Comparison of ENCODE assay signal across 41 mouse cellular contexts in the genomic region with DNA sequence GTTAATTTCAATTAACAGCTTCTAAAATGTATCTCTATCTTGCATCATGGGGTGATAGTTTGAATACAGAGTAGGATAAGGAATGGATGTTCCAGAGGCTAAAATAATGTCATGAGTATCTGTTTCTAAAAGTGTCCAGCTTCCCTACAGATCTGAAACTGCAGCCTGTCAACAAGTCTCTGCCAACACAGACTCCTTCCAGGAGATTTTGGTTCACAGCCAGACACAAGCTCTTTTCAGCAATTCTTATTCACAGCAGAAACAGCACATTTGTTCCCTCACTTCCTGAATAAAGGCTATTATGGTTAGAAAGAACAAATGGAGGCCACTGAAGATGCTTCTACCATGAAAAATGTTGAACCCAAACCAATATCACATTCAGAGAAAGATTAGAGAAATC. TPM values are rescaled to one million over a fixed set of nuclear protein-coding genes. Genes with fewer than 3 reads are reported as not detected.
DNase-seq lines count a peak whose midpoint lies in the region; ATAC-seq and TF ChIP-seq lines count a peak whose summit lies in the region.
"Had no signal": no experiment of that assay in that cellular context is flagged by ENCODE, and none has a peak within 500 bp of the region (broad histone marks: within the 10 kb centered on the region; RNA-seq: fewer than 3 reads in every experiment).

No protein-coding gene starts in this region.

- H3K4me2 ChIP-seq in midbrain, postnatal 0 days (ENCODE audit: low read depth, low read length, poor library complexity, severe bottlenecking), result no peak overlapping the region
- no peak overlapping the region for H3K4me2 ChIP-seq in midbrain, embryonic 15.5 days
- H3K4me2 ChIP-seq: embryonic facial prominence, embryonic 15.5 days; forebrain, embryonic 12.5 days; heart, embryonic 15.5 days; hindbrain, embryonic 12.5 days; limb, embryonic 12.5 days; liver, embryonic 15.5 days; lung, embryonic 14.5 days had no signal

- TF ChIP-seq CTCF in midbrain, postnatal 0 days (IDR thresholded peaks at IDR 0.05), result no peak
- no peak for TF ChIP-seq CTCF in brain, embryonic 14.5 days (IDR thresholded peaks at IDR 0.05; ENCODE audit: borderline replicate concordance, extremely low read depth, insufficient read depth, insufficient read length)

- H3K4me3 ChIP-seq in midbrain, postnatal 0 days (ENCODE audit: low read depth, low read length), result no peak overlapping the region
- H3K4me3 ChIP-seq in midbrain, embryonic 15.5 days, result no peak overlapping the region
- H3K4me3 ChIP-seq: embryonic facial prominence, embryonic 10.5 days; embryonic facial prominence, embryonic 15.5 days; forebrain, embryonic 12.5 days; heart, embryonic 10.5 days; heart, embryonic 15.5 days; hindbrain, embryonic 12.5 days; limb, embryonic 12.5 days; liver, embryonic 15.5 days had no signal

- no peak overlapping the region for H3K27ac ChIP-seq in midbrain, postnatal 0 days (ENCODE audit: low read depth, low read length)
- no peak overlapping the region for H3K27ac ChIP-seq in midbrain, embryonic 15.5 days
- H3K27ac ChIP-seq: embryonic facial prominence, embryonic 10.5 days; embryonic facial prominence, embryonic 15.5 days; forebrain, embryonic 12.5 days; heart, embryonic 10.5 days; heart, embryonic 15.5 days; hindbrain, embryonic 12.5 days; limb, embryonic 12.5 days; liver, embryonic 15.5 days; stomach, postnatal 0 days had no signal

- no peaks in the 10 kb centered on the region for H3K36me3 ChIP-seq in midbrain, postnatal 0 days (ENCODE audit: insufficient read depth, low read length)
- H3K36me3 ChIP-seq in midbrain, embryonic 15.5 days (replicated peaks), result no peaks in the 10 kb centered on the region
- H3K36me3 ChIP-seq: embryonic facial prominence, embryonic 10.5 days; embryonic facial prominence, embryonic 15.5 days; forebrain, embryonic 12.5 days; heart, embryonic 10.5 days; heart, embryonic 15.5 days; hindbrain, embryonic 12.5 days; limb, embryonic 12.5 days; liver, embryonic 15.5 days had no signal

- H3K27me3 ChIP-seq in midbrain, postnatal 0 days (ENCODE audit: insufficient read depth, low read length), result no peaks in the 10 kb centered on the region
- no peaks in the 10 kb centered on the region for H3K27me3 ChIP-seq in midbrain, embryonic 15.5 days (replicated peaks)
- H3K27me3 ChIP-seq: CH12.LX; embryonic facial prominence, embryonic 15.5 days; forebrain, embryonic 12.5 days; heart, embryonic 15.5 days; hindbrain, embryonic 12.5 days; limb, embryonic 12.5 days; liver, embryonic 15.5 days had no signal

- peak; percentile 11 to 47 for DNase-seq in frontal cortex, postnatal 36 days (ENCODE audit: low spot score in 2 of 2)
- DNase-seq in frontal cortex, postnatal 14 days (ENCODE audit: low spot score in 2 of 2), result no peak
- DNase-seq in midbrain, postnatal 0 days (ENCODE audit: low spot score), result peak; percentile 1
- peak; percentile 2 for DNase-seq in brain, embryonic 14.5 days (ENCODE audit: low read depth)
- peak; percentile 38 for DNase-seq in telencephalon, adult 2 months (ENCODE audit: low read depth, low spot score)
- no peak for DNase-seq in B cell, adult 2 months
- DNase-seq: adrenal gland, adult 2 months; adrenal gland, postnatal 36 days; cerebellum, adult 8-10 months; cerebellum, postnatal 25 days; gastrocnemius, postnatal 25 days; heart, adult 11 months; kidney, adult 9 months; kidney, postnatal 14 days; layer of hippocampus, adult 9-11 months; lung, embryonic 14.5 days; lung, postnatal 14 days; midbrain, embryonic 14.5 days; thymus, adult 2 months; thymus, postnatal 36 days had no signal

- TF ChIP-seq POLR2A in brain, embryonic 14.5 days (IDR thresholded peaks at IDR 0.05; ENCODE audit: borderline replicate concordance, extremely low read depth, insufficient read depth, insufficient read length, poor library complexity, severe bottlenecking), result no peak

- H3K4me1 ChIP-seq in midbrain, postnatal 0 days (ENCODE audit: insufficient read depth, low read length), result no peaks in the 10 kb centered on the region
- H3K4me1 ChIP-seq in midbrain, embryonic 15.5 days, result no peaks in the 10 kb centered on the region
- H3K4me1 ChIP-seq: embryonic facial prominence, embryonic 10.5 days; embryonic facial prominence, embryonic 15.5 days; forebrain, embryonic 12.5 days; heart, embryonic 10.5 days; heart, embryonic 15.5 days; hindbrain, embryonic 12.5 days; limb, embryonic 12.5 days; liver, embryonic 15.5 days had no signal

- ATAC-seq in midbrain, postnatal 0 days (ENCODE audit: low FRiP score), result no peak
- no peak for ATAC-seq in midbrain, embryonic 15.5 days (replicated peaks)
- ATAC-seq: activated CD4-positive, CD25-positive, alpha-beta regulatory T cell, adult 4 months; intestine, postnatal 0 days had no signal

- no peak overlapping the region for H3K9ac ChIP-seq in midbrain, postnatal 0 days (replicated peaks; ENCODE audit: low read length, poor library complexity, severe bottlenecking)
- no peak overlapping the region for H3K9ac ChIP-seq in midbrain, embryonic 15.5 days
- H3K9ac ChIP-seq: embryonic facial prominence, embryonic 15.5 days; forebrain, embryonic 12.5 days; heart, embryonic 15.5 days; hindbrain, embryonic 12.5 days; limb, embryonic 12.5 days; liver, embryonic 15.5 days; lung, embryonic 14.5 days had no signal

- no peaks in the 10 kb centered on the region for H3K9me3 ChIP-seq in midbrain, postnatal 0 days (ENCODE audit: low read length)
- no peaks in the 10 kb centered on the region for H3K9me3 ChIP-seq in midbrain, embryonic 15.5 days
- H3K9me3 ChIP-seq: embryonic facial prominence, embryonic 10.5 days; embryonic facial prominence, embryonic 15.5 days; forebrain, embryonic 12.5 days; heart, embryonic 10.5 days; heart, embryonic 15.5 days; hindbrain, embryonic 12.5 days; limb, embryonic 12.5 days; liver, embryonic 15.5 days had no signal

RNA-seq across cellular contexts. Expression of gene Vmn1r26, which starts 29.1 kb away (rescaled TPM):
- total RNA-seq in midbrain, postnatal 0 days (2014; rRNA removed), result not detected in 2 replicates
- polyA plus RNA-seq in midbrain, postnatal 0 days (2015; fragmentation: Nextera tagmentation; extraction: Ambion mirVana), result not detected in 2 replicates
- polyA plus RNA-seq in midbrain, embryonic 15.5 days (2015; fragmentation: Nextera tagmentation; extraction: Ambion mirVana), result not detected in 2 replicates
- not detected in 2 replicates for polyA plus RNA-seq in brain, embryonic 14.5 days (2012; rRNA removed)
- total RNA-seq: adrenal gland, adult 2 months; adrenal gland, postnatal 36 days; CH12.LX; ES-E14; gastrocnemius, adult 18-20 months; gastrocnemius, postnatal 25 days; heart, postnatal 25 days; left cerebral cortex, adult 18-20 months; liver, adult 2 months; neutrophil, adult 5-6 weeks had no signal
- polyA plus RNA-seq: adrenal gland, adult 2 months; embryonic facial prominence, embryonic 10.5 days; embryonic facial prominence, embryonic 15.5 days; forebrain, embryonic 12.5 days; heart, embryonic 10.5 days; heart, embryonic 15.5 days; hindbrain, embryonic 12.5 days; intestine, postnatal 0 days; limb, embryonic 12.5 days; liver, adult 2 months; liver, embryonic 15.5 days; lung, embryonic 14.5 days; midbrain, embryonic 14.5 days; neural tube, embryonic 11.5 days; spleen, adult 2 months; stomach, postnatal 0 days; thymus, adult 2 months had no signal

Comparison
In these comparisons a context has a peak if more than half of its experiments do, and no peak if none do; other contexts are left out.
1. DNase-seq: peak in frontal cortex, postnatal 36 days (2 of 2), midbrain, postnatal 0 days (single experiment), brain, embryonic 14.5 days (single experiment) and telencephalon, adult 2 months (single experiment); none in frontal cortex, postnatal 14 days (0 of 2) and B cell, adult 2 months (0 of 2).